Mouse (Mus musculus) intestine, embryonic 16.5 days (tissue): ENCODE data around the gene Farsb. TPM values are rescaled to one million over a fixed set of nuclear protein-coding genes. Genes with fewer than 3 reads are reported as not detected.

Experiments used
- ATAC-seq: fragments of 200-750 bp; cut with Nextera tagmentation; 2 replicates; pipeline ENCODE4 v1.8.0; 2017; ENCODE audit warnings: moderate TSS enrichment, moderate library complexity
- H3K27ac ChIP-seq: fragments of 300-500 bp; sonication (generic); 2 replicates; pipeline ENCODE4 v1.5.1; 2014; ENCODE audit warnings: mild to moderate bottlenecking, low read length
- H3K27me3 ChIP-seq: fragments of 300-500 bp; sonication (generic); replicated peaks from 2 replicates; pipeline ENCODE4 v1.6.1; 2014; ENCODE audit warnings: low read length, control low read depth, mixed read lengths; ENCODE audit not compliant: control insufficient read depth, insufficient read depth
- H3K36me3 ChIP-seq: fragments of 300-500 bp; sonication (generic); 2 replicates; pipeline ENCODE4 v1.6.1; 2014; ENCODE audit warnings: low read length, control low read depth; ENCODE audit not compliant: control insufficient read depth, insufficient read depth
- H3K4me1 ChIP-seq: fragments of 300-500 bp; sonication (generic); 2 replicates; pipeline ENCODE4 v1.6.1; 2014; ENCODE audit warnings: low read length, control low read depth, mixed read lengths; ENCODE audit not compliant: control insufficient read depth, insufficient read depth
- H3K4me2 ChIP-seq: fragments of 300-500 bp; sonication (generic); 2 replicates; pipeline ENCODE4 v1.6.1; 2014; ENCODE audit warnings: low read depth, low read length, control low read depth
- H3K4me3 ChIP-seq: fragments of 300-500 bp; sonication (generic); 2 replicates; pipeline ENCODE4 v1.5.1; 2014; ENCODE audit warnings: mild to moderate bottlenecking, low read length
- H3K9ac ChIP-seq: fragments of 300-500 bp; sonication (generic); 2 replicates; pipeline ENCODE4 v1.6.1; 2014; ENCODE audit warnings: low read depth, low read length
- H3K9me3 ChIP-seq: fragments of 300-500 bp; sonication (generic); 2 replicates; pipeline ENCODE4 v1.6.1; 2016; ENCODE audit warnings: low read length, control low read depth; ENCODE audit not compliant: control insufficient read depth
- WGBS: fragments of 180-500 bp; shearing (Covaris S2); extraction: QIAGEN DNeasy Blood & Tissue Kit; methylation state at CpG from one replicate; pipeline ENCODE4 v1.1.7; 2014; 5-methylcytosine and 5-hydroxymethylcytosine counted together
- polyA plus RNA-seq: library from polyadenylated mRNA; unstranded; fragments of >200 nt; fragmentation: Nextera tagmentation; extraction: Ambion mirVana; gene quantifications from 2 replicates; pipeline ENCODE4 v1.2.1, GENCODE M21; 2015

The Farsb gene
- polyA plus RNA-seq, 1 experiment from 2014 or later = 182 TPM

GRCm38 (mm10) chr1:78451070-78451854 lies 37.4 kb downstream of the Farsb start:
- Histone ChIP-seq H3K36me3 (peaks cover 10% of the 10 kb centered on the region; the same call in 1 of the 2 replicates), H3K27me3 (no peaks in the 10 kb centered on the region), H3K9me3 (no peaks in the 10 kb centered on the region), H3K4me3 (no peak overlapping the region), H3K9ac (no peak overlapping the region), H3K4me1 (no peaks in the 10 kb centered on the region), H3K4me2 (no peak overlapping the region), H3K27ac (no peak overlapping the region)
- no peak for ATAC-seq
- WGBS = 72% methylated on average over 12 of the region's 12 CpGs

- H3K27ac ChIP-seq = no peak overlapping the region
- no peak overlapping the region for H3K4me2 ChIP-seq
- H3K4me3 ChIP-seq = no peak overlapping the region
- no peaks in the 10 kb centered on the region for H3K27me3 ChIP-seq
- peaks cover 3% of the 10 kb centered on the region; the same call in 1 of the 2 replicates for H3K36me3 ChIP-seq
- WGBS = 52% methylated on average over 1 of the region's 1 CpGs
- H3K9ac ChIP-seq = no peak overlapping the region
- no peaks in the 10 kb centered on the region for H3K4me1 ChIP-seq
- H3K9me3 ChIP-seq = no peaks in the 10 kb centered on the region
- peak; percentile 52; the same call in 1 of the 2 replicates for ATAC-seq
These were observed 40.6 kb downstream of the Farsb start for GRCm38 (mm10) chr1:78448091-78448490.

GRCm38 (mm10) chr1:78446742-78447141 lies 42.0 kb downstream of the Farsb start:
- 90% methylated on average over 6 of the region's 6 CpGs for WGBS
- no peak overlapping the region for H3K27ac ChIP-seq

GRCm38 (mm10) chr1:78446232-78446631 lies 42.5 kb downstream of the Farsb start:
- Histone ChIP-seq H3K9ac (no peak overlapping the region), H3K9me3 (no peaks in the 10 kb centered on the region), H3K4me2 (no peak overlapping the region), H3K4me1 (no peaks in the 10 kb centered on the region), H3K27me3 (no peaks in the 10 kb centered on the region), H3K27ac (no peak overlapping the region), H3K4me3 (no peak overlapping the region), H3K36me3 (peaks cover 5% of the 10 kb centered on the region)
- WGBS = 67% methylated on average over 8 of the region's 8 CpGs
- ATAC-seq = peak; percentile 31; the same call in 1 of the 2 replicates

More at GRCm38 (mm10) chr1:78446742-78447141, 42.0 kb downstream of the Farsb start:
- no peaks in the 10 kb centered on the region for H3K4me1 ChIP-seq
- H3K36me3 ChIP-seq = peaks cover 5% of the 10 kb centered on the region
- no peak overlapping the region for H3K4me3 ChIP-seq
- no peak overlapping the region for H3K9ac ChIP-seq
- H3K4me2 ChIP-seq = no peak overlapping the region
- ATAC-seq = no peak
- no peaks in the 10 kb centered on the region for H3K27me3 ChIP-seq
- no peaks in the 10 kb centered on the region for H3K9me3 ChIP-seq

- no peak overlapping the region for H3K9ac ChIP-seq
- no peak overlapping the region for H3K27ac ChIP-seq
- no peak for ATAC-seq
- no peak overlapping the region for H3K4me2 ChIP-seq
- H3K36me3 ChIP-seq = peaks cover 5% of the 10 kb centered on the region
- no peaks in the 10 kb centered on the region for H3K4me1 ChIP-seq
- no peaks in the 10 kb centered on the region for H3K9me3 ChIP-seq
- H3K27me3 ChIP-seq = no peaks in the 10 kb centered on the region
- WGBS = 92% methylated on average over 7 of the region's 7 CpGs
- H3K4me3 ChIP-seq = no peak overlapping the region
These were observed 45.6 kb downstream of the Farsb start for GRCm38 (mm10) chr1:78443056-78443455.

- H3K9me3 ChIP-seq = no peaks in the 10 kb centered on the region
- no peaks in the 10 kb centered on the region for H3K27me3 ChIP-seq
- no peak overlapping the region for H3K9ac ChIP-seq
- H3K36me3 ChIP-seq = peaks cover 5% of the 10 kb centered on the region
- no peak for ATAC-seq
- H3K4me3 ChIP-seq = no peak overlapping the region
- WGBS = 82% methylated on average over 8 of the region's 8 CpGs
- H3K4me1 ChIP-seq = no peaks in the 10 kb centered on the region
- no peak overlapping the region for H3K4me2 ChIP-seq
- no peak overlapping the region for H3K27ac ChIP-seq
These were observed 48.0 kb downstream of the Farsb start for GRCm38 (mm10) chr1:78440716-78441115.

GRCm38 (mm10) chr1:78437150-78437549 lies 51.5 kb downstream of the Farsb start:
- Histone ChIP-seq H3K9ac (no peak overlapping the region), H3K4me3 (no peak overlapping the region), H3K36me3 (peaks cover 1% of the 10 kb centered on the region; the same call in 1 of the 2 replicates), H3K4me1 (no peaks in the 10 kb centered on the region), H3K27me3 (no peaks in the 10 kb centered on the region), H3K9me3 (no peaks in the 10 kb centered on the region), H3K27ac (no peak overlapping the region), H3K4me2 (no peak overlapping the region)
- no peak for ATAC-seq
- 68% methylated on average over 3 of the region's 3 CpGs for WGBS

GRCm38 (mm10) chr1:78436445-78436844 lies 52.3 kb downstream of the Farsb start:
- Histone ChIP-seq H3K36me3 (no peaks in the 10 kb centered on the region), H3K9ac (no peak overlapping the region), H3K27ac (no peak overlapping the region), H3K27me3 (no peaks in the 10 kb centered on the region), H3K4me1 (no peaks in the 10 kb centered on the region), H3K4me3 (no peak overlapping the region), H3K9me3 (no peaks in the 10 kb centered on the region), H3K4me2 (no peak overlapping the region)
- 93% methylated on average over 1 of the region's 1 CpGs for WGBS
- no peak for ATAC-seq

GRCm38 (mm10) chr1:78435967-78436366 lies 52.7 kb downstream of the Farsb start:
- H3K9ac ChIP-seq = no peak overlapping the region
- H3K4me3 ChIP-seq = no peak overlapping the region
- ATAC-seq = no peak
- no peak overlapping the region for H3K4me2 ChIP-seq
- H3K27ac ChIP-seq = no peak overlapping the region
- 80% methylated on average over 2 of the region's 2 CpGs for WGBS
- H3K4me1 ChIP-seq = no peaks in the 10 kb centered on the region
- no peaks in the 10 kb centered on the region for H3K27me3 ChIP-seq
- H3K36me3 ChIP-seq = no peaks in the 10 kb centered on the region
- H3K9me3 ChIP-seq = no peaks in the 10 kb centered on the region
